Mouse (Mus musculus): Measurements from ENCODE around the gene Gm10563. TPM values are rescaled to one million over a fixed set of nuclear protein-coding genes. Genes with fewer than 3 reads are reported as not detected.
"Not testable (repeated sequence)": the region's sequence is repeated elsewhere in the genome, so short reads cannot be mapped to it uniquely, and the experiment has no call there.

Gm10563 gene
- not detected in 2 replicates for total RNA-seq (2014; fragmentation: Nextera tagmentation)
- total RNA-seq (2017): not detected in 2 replicates

DNA sequence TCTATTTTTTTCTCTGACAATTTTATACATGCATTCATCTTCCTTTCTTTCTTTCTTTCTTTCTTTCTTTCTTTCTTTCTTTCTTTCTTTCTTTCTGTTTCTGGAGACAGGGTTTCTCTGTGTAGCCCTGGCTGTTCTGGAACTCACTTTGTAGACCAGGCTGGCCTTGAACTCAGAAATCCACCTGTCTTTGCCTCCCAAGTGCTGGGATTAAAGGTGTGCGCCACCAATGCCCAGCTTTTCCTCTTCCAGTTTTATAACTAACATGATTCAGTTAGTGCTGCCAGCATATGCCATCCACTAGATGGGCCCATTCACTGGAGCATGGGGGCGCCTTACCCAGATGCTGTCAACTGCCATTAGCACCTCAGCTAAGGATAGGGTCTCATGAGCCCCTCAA is at the start of gene Gm10563:
Gene Gm10563 (minus strand): TSS at position 101 of the 400 bp plus-strand sequence.
- not testable (repeated sequence) for ATAC-seq (replicated peaks; ENCODE audit: low FRiP score, low TSS enrichment, poor library complexity, severe bottlenecking)

DNA sequence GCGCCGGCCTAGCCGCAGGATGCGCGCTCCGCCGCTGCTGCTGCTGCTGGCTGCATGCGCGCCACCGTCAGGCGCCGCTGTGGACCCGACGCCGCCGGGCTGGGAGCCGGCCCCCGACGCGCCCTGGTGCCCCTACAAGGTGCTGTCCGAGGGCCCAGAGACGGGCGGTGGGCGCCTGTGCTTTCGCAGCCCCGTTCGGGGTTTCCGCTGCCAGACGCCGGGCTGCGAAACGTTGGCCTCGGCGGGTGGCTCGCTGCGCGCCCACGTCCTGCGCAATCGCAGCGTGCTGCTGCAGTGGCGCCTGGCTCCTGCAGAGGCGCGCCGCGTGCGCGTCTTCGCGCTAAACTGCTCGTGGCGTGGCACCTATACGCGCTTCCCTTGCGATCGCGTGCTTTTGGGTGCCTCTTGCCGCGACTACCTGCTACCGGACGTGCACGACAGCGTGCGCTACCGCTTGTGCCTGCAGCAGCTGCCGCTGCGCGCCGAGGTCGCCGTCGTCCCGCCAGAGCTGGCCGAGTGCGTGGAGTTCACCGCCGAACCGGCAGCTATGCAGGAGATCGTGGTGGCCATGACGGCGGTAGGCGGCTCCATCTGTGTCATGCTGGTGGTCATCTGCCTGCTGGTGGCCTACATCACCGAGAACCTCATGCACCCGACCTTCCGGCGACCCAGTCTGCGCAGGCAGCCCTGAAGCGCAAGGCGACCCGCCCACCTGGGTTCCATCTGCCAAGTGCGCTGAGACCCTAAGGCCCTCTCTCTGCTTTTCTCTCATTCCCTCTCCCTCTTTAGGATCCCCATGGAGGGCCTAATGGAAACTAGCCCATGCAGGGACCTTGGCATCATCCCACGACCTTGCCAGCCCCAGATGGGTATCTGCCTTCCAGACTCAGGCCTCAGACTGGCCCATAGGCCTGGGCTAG is 49.5 kb upstream of the Gm10563 start:
- peak; percentile 12; the same call in 1 of the 2 replicates for ATAC-seq (replicated peaks; ENCODE audit: low FRiP score, low TSS enrichment, poor library complexity, severe bottlenecking)

DNA sequence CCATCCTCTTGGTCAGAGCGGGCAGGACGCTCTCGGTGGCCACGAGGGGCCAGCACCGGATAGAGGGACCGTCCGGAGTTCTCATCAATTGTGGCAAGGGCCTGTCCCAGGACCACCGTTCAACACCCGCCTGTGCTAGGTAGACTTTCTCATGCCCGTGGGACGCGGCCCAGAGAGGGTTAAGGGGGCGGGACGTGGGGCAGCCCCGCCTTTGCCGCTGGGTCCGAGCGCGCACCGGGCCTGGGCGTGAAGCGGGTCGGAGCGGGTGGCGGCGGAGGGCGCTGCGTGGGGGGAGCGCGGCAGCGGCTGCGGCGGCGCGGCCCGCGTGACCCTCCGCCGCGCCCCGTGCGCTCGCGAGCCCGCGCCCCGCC is 48.9 kb upstream of the Gm10563 start, which contains the start of gene Fndc10:
Gene Fndc10 (plus strand): TSS at position 232 of the 371 bp plus-strand sequence.
- ATAC-seq (replicated peaks; ENCODE audit: low FRiP score, low TSS enrichment, poor library complexity, severe bottlenecking): no peak

DNA sequence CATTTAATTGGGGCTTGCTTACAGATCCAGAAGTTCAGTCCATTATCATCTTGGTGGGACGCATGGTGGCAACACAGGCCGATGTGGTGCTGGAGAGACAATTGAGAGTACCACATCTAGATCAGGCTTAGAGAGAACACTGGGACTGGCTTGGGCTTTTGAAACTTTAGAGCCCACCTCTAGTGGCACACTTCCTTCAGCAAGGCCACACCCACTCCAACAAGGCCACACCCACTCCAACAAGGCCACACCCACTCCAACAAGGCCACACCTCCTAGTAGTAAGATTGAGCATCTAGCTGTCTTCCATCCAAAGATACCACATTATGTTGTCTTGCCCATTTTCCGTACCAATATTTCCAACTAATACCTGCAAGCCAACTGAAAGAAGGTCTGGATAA is 47.2 kb upstream of the Gm10563 start:
- ATAC-seq (replicated peaks; ENCODE audit: low FRiP score, low TSS enrichment, poor library complexity, severe bottlenecking): no peak

DNA sequence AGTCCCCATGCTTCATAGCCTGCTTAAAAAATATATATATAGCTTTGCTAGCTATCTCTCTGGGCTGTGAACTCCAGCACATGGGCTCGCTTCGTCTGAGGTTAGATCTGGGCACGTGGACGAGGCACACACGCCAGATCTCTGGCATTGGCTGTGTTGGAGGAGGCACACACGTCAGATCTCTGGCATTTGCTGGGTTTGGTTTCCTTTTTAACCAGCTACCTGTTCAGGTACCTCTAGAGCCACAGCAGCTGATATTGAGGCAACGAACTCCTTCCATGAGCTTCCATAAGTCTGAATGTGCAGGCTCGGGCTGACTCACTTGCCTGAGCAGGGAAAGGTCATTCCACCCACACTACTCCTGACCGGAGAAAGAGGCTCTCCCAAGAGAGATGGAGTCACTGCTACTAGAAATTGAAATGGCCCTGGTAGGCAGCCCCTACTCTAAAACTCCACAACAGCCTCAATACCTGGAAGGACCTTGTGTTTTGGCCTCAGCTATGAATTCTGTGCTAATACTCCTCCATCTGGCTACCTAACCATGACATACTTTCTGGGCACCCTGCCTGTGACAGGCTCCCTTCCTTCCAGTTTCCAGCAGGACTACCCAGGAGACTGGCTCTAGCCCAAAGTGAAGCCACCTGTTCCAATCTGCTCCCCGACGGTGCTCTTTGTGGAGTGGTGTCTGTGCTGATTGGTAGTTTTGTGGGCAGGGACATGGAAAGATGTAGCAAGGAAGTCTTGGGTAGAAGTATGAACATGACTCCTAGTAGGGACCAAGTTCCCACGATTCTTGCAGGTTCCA is 45.6 kb upstream of the Gm10563 start:
- no peak for ATAC-seq (replicated peaks; ENCODE audit: low FRiP score, low TSS enrichment, poor library complexity, severe bottlenecking)

DNA sequence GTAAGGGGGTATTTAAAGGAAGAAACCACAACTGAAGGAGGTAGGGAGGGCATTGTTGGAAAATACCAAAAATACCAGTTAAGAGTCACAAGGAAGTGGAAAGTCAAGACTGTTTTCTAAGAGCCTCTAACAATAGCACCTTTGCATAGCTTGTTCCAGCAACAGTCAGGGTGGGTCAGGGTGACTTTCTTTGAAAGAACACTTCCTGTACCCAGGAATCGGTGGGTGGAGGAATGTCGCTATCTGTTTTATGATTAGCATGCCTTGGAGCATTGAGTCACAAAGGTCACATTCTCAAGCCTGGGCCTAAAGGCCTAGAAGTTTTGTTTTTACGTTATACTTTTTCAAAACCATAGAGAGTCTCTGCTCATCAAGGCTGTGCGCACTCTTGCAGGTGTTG is 42.6 kb upstream of the Gm10563 start:
- ATAC-seq (replicated peaks; ENCODE audit: low FRiP score, low TSS enrichment, poor library complexity, severe bottlenecking): not testable (repeated sequence)

DNA sequence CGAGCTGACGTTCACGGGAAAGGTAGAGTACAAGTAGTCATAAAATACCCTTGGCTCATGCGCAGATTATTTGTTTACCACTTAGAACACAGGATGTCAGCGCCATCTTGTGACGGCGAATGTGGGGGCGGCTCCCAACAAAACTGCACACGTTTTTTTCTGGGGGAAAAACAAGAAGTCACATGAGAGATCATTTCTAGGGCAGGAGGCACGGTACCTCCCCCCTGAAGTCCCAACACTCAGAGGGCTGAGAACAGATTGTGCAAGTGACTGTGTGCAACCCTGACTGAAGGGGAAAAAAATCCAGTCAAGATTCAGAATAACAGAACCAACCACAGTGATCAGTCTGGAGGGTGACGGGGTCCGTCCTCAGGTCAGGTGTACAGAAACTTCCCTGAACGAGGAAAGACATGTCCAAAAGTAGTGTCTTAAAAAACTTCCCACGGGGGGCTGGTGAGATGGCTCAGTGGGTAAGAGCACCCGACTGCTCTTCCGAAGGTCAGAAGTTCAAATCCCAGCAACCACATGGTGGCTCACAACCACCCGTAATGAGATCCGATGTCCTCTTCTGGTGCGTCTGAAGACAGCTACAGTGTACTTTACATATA is 38.6 kb upstream of the Gm10563 start:
- ATAC-seq (replicated peaks; ENCODE audit: low FRiP score, low TSS enrichment, poor library complexity, severe bottlenecking): not testable (repeated sequence)

DNA sequence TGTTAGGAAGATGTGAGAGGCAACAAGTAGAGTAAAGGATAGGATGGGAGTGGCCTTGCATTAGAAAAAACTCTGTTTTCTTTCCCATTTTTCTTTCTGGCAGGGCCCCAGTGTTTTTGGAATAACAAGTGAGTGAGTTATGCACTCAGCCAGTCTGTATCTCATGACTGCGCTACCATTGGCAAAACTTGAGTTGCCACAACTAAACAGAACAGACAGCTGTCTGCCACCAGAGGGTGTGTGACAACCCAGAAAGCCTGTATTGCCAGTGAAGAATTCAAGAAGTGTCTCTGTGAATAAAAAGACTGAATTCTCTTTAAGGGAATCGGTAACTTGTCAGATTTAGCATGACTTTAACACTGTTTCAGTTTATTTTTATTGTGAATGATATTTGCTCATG is 30.8 kb upstream of the Gm10563 start:
- ATAC-seq (replicated peaks; ENCODE audit: low FRiP score, low TSS enrichment, poor library complexity, severe bottlenecking): peak; percentile 81; the same call in 1 of the 2 replicates

DNA sequence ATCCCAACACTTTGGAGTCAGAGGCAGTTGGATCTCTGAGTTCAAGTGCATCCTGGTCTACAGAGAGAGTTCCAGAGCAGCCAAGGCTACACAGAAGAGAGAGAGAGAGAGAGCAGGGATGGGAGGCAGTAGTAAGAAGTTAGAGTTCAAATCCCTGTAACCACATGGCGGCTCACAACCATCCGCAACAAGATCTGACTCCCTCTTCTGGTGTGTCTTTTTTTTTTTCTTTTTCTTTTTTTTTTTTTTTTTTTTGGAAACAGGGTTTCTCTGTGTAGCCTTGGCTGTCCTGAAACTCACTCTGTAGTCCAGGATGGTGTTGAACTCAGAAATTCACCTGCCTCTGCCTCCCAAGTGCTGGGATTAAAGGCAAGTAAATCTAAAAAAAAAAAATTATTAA is 26.9 kb upstream of the Gm10563 start:
- ATAC-seq (replicated peaks; ENCODE audit: low FRiP score, low TSS enrichment, poor library complexity, severe bottlenecking): no peak

DNA sequence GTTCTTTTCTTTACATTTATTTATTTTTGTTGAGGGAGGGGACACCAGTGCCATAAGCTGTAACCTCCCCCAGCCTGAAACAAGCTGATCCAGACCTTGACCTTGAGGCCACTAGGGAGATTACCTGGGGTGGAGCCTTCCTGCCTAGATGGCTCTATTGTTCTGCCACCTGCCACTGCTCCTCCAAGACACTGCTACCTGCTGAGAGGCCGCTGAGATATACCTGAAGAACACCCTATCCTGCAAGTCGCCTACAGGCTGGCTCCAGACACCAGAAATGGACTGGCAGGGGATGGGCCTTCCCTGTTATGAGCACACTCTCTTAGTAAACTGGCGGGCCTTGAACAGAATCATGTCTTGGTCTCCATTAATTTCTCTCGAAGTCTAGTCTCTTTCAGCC is 25.0 kb upstream of the Gm10563 start:
- ATAC-seq (replicated peaks; ENCODE audit: low FRiP score, low TSS enrichment, poor library complexity, severe bottlenecking): not testable (repeated sequence)

DNA sequence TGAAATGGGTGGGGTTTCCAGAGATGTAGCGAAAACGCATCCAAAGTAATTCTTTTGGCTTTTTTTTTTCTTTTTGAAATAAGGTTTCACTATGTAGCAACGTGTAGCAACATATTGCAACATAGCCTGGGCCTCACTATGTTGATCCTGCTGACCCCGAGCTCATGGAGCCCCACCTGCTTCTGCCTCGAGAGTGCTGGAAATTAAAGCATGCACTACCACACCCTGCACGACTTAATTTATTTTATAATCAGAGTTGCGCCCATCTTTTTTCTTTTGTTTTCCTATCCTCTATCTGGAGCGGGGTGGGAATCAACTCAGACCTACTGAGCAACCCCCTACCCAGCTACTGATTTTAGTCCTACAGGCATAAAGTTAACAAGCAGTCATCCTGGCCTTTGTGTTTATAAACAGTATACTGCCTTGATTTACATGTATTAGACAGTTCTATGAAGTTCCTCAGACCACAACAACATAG is 24.4 kb upstream of the Gm10563 start:
- ATAC-seq (replicated peaks; ENCODE audit: low FRiP score, low TSS enrichment, poor library complexity, severe bottlenecking): peak; percentile 22

DNA sequence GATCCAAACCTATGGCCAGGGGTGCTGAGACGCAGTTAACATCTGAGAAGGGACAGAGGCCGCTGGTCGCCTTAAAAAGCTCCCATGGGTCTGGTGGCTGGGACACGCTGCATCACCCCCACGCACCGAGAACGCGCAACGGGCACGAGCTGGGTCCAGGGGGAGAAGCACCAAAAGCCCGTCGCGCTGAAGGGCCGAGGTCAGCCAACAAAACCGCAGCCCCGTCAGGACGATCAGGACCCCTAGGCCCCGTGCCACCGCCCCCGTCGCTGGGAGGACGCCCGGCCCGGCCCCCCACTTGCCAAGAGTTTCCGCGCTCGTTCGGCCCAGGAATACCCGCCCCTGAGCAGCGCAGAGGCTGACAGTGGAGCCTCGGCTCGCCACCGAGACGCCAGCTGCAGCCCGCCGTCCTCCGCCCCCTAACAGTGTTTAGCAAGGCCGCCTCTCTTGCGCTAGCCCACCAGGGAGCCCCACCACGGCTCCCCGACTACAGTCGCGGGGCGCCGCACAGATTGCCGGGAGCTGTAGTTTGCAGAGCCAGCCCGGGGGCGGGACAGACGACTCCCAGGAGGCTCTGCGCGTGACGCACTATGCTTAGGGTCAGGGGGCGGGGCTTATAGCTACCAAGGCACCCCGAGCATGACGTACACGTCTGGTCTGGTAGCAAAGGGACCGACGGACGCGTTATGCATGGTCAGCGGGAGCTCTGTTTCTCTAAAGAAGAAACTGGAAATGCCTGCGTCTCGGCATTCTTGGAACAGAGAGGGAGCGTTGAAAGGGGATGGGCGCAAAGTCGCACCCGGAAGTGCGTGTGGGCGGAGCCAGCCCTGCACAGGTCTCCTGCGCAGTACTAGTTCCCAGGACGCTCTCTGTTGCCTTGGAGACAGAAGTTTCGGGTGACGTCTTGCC is 23.7 kb upstream of the Gm10563 start, which contains the start of gene Mib2:
Gene Mib2 (minus strand): TSS at position 510 of the 909 bp plus-strand sequence.
- peak; percentile 98 for ATAC-seq (replicated peaks; ENCODE audit: low FRiP score, low TSS enrichment, poor library complexity, severe bottlenecking)

DNA sequence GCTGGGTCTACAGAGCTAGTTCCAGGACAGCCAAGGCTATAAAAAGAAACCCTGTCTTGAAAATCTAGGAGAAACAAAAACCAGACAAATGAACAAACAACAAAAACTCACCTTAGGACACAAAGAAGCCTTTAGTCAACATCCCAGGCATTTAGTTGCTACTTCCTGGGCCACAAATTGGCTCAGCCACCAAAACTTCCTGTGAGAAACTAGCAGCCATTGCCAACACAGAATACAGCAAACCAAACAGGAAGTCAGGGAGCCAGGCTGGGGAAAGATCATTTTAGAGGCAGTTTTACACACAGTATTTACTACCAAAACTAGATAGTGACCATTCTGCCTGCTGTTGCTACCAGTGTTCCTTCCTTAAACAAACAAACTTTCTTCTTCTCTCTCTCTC is 21.7 kb upstream of the Gm10563 start:
- ATAC-seq (replicated peaks; ENCODE audit: low FRiP score, low TSS enrichment, poor library complexity, severe bottlenecking): no peak

DNA sequence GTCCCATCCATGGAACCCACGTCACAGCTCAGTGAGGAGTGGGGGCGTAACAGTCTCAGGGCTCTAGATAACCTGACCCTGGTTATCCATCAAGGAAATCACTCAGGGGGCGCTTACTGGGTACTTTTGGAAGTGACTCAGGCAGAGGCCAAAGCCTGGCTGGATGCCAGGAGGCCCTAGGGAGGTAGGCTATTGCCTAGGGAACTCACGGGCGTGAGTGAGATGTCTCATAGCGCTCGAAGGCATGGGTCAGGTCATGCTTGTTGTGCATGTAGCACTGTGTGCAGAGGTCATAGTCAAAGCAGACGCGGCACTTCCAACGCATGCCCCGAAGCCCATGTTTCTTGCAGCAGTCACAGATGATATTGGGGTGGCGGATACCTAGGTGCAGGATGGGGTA is 15.4 kb upstream of the Gm10563 start:
- no peak for ATAC-seq (replicated peaks; ENCODE audit: low FRiP score, low TSS enrichment, poor library complexity, severe bottlenecking)

DNA sequence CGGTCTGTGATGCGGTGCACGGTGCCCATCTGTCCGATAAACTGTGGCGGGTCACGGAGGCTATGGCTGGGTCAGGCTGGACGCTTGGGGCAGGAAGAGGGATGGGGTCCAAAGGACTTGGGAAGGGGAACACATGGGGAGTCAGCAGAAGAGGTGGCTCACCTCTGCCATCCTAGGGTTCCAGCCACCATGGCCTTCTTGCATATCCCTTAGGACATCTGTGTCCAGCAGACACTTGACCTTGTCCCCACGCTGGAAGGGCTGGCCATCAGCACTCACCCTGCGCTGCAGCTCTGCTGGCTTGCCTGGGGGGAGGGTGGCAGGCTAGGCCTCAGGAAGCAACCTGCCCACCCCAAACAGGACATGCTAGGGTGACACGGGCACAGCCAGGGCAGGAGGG is 13.8 kb upstream of the Gm10563 start:
- ATAC-seq (replicated peaks; ENCODE audit: low FRiP score, low TSS enrichment, poor library complexity, severe bottlenecking): no peak

DNA sequence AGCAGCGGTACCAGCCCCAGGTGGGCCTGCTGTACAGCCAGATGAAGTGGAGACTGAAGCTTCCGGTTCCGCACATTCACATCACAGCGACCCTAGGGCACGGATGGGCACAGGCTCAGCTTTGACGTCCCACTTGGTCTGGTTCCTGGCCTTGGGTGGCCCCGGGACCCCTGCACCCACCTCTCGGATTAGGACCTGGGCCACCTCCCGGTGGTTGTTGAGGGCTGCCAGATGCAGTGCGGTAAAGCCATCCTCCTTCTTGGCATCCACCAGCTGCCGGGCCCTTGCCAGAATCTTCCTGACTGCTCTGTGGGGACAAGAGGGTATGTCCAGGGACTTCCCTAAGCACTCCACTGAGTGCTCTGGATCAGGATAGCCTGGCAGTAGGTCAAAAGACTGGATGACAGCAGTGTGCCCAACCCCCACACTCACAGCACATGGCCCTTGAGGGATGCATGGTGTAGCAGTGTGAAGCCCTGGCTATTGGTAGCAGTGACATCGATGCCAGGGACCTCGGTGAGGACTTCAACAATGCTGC is 11.1 kb upstream of the Gm10563 start:
- ATAC-seq (replicated peaks; ENCODE audit: low FRiP score, low TSS enrichment, poor library complexity, severe bottlenecking): no peak

DNA sequence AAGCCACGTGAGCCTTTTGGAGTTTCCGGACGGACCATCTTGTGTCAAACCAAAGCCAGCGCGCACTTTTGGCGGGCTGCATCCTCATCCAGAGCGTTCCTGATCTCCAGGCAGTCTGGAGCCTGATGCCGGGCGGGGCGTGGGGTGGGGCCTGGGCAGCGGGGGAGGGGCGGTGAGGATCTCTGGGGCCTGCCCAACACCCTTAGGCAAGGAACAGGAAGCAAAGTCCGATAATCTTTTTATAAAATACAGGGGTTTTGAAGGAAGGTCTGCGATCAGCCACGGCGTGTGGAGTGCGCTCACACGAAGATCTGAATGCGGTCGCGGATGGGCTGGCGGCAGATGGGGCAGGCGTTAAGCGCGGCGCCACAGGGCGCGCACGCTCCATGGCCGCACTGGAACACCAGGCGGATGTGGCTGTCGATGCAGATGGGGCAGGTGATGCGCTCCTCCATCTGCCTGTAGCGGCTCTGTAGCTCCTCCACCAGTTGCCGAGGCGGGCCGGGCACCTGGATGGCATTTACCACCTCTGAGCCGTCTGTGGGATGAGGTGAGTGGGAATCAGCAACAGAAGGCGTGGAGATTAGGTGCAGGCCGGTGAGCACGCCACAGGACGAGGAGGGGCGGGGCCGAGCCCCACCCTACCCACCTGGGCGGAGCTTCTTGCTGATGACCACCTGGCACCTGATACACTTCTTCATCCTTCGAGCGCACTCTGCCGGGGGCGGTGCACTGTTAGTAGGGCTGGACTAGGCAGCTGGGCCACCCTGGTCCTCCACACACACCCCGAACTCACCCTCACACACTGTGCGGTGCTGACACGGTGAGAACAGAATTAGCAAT is 9.5 kb upstream of the Gm10563 start:
- peak; percentile 43 for ATAC-seq (replicated peaks; ENCODE audit: low FRiP score, low TSS enrichment, poor library complexity, severe bottlenecking)

DNA sequence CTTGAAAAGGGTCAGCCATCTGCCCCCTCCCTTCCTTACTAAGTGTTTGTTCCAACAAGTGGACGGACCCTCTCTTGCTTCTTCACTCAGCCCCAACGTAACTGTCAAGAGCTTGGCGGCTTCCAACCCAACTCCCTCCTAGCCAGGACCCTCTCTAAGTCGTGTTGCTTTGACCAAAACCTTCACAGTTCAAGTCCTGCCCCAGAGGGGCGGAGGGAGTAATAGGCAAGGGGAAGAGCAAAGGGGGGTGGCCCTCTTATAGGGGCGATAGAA is 8.9 kb upstream of the Gm10563 start:
- no peak for ATAC-seq (replicated peaks; ENCODE audit: low FRiP score, low TSS enrichment, poor library complexity, severe bottlenecking)
